Mouse (Mus musculus) myocyte (in vitro differentiated cells): ENCODE results near the gene Sf1.

Experiments used
- CEBPB ChIP-seq: IDR thresholded peaks from 2 replicates; pipeline ENCODE4 v1.6.1; 2011; ENCODE audit warnings: mild to moderate bottlenecking, moderate library complexity; ENCODE audit not compliant: poor library complexity, insufficient read depth, severe bottlenecking
- E2F4 ChIP-seq: IDR thresholded peaks from one replicate; pipeline ENCODE4 v1.6.1; 2011; ENCODE audit warnings: mild to moderate bottlenecking, control low read depth, moderate library complexity; ENCODE audit not compliant: insufficient read depth
- MAX ChIP-seq: IDR thresholded peaks from one replicate; pipeline ENCODE4 v1.6.1; 2011; ENCODE audit warnings: low read depth, mild to moderate bottlenecking, control low read depth
- MYOD1 ChIP-seq, 3 experiments: IDR thresholded peaks; one replicate each; pipeline ENCODE4 v1.6.1; 2011; ENCODE audit warnings: control low read depth in 2 of 3, low read depth in 2 of 3, mild to moderate bottlenecking in 2 of 3, moderate library complexity in 1 of 3; ENCODE audit not compliant: insufficient read length in 2 of 3, control insufficient read depth in 1 of 3
- MYOG ChIP-seq, 3 experiments: IDR thresholded peaks; one replicate each; pipeline ENCODE4 v1.6.1; 2011; ENCODE audit warnings: control low read depth in 2 of 3, low read depth in 2 of 3, mild to moderate bottlenecking in 2 of 3; ENCODE audit not compliant: insufficient read length in 2 of 3, control insufficient read depth in 1 of 3, insufficient read depth in 1 of 3
- POLR2A ChIP-seq: IDR thresholded peaks from one replicate; pipeline ENCODE4 v1.6.1; 2011; ENCODE audit warnings: low read depth, mild to moderate bottlenecking, control low read depth, moderate library complexity; ENCODE audit not compliant: insufficient read length
- POLR2AphosphoS2 ChIP-seq: IDR thresholded peaks from one replicate; pipeline ENCODE4 v1.6.1; 2011; ENCODE audit warnings: low read depth, control low read depth; ENCODE audit not compliant: insufficient read length
- REST ChIP-seq: IDR thresholded peaks from one replicate; pipeline ENCODE4 v1.6.1; 2011; ENCODE audit warnings: mild to moderate bottlenecking, control low read depth, moderate library complexity; ENCODE audit not compliant: insufficient read depth, insufficient read length
- SRF ChIP-seq: IDR thresholded peaks from one replicate; pipeline ENCODE4 v1.6.1; 2011; ENCODE audit warnings: low read depth; ENCODE audit not compliant: control insufficient read depth, insufficient read length
- TCF12 ChIP-seq: IDR thresholded peaks from one replicate; pipeline ENCODE4 v1.6.1; 2011; ENCODE audit warnings: mild to moderate bottlenecking, control low read depth; ENCODE audit not compliant: poor library complexity, insufficient read depth, severe bottlenecking
- USF1 ChIP-seq: IDR thresholded peaks from one replicate; pipeline ENCODE4 v1.6.1; 2011; ENCODE audit warnings: low read depth, mild to moderate bottlenecking, control low read depth, moderate library complexity

DNA sequence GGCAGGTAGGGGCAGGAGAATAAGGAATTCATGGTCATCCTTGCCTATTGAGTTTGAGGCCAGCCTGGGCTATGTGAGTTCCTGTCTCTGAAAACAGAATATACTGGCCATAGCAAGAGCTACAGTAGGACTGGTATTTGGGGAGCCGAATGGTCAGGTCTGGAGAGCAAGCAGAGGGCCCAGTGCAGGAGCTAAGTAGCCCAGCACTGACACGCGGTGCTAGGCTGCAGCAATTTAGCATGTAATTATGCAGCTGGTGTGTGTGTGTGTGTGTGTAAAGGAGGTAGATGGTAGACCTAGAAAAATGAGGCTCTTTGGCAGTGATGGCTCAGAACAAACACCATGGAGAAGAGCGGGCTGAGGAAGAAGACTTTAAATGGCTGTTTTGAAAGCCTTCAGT lies 15.9 kb upstream of the Sf1 start:
- no peak for TF ChIP-seq POLR2A
- no peak for TF ChIP-seq E2F4
- no peak for TF ChIP-seq USF1
- TF ChIP-seq MYOG (IDR thresholded peaks at IDR 0.05; ENCODE audit: control insufficient read depth in 1 of 3, insufficient read depth in 1 of 3, insufficient read length in 2 of 3, low read depth in 2 of 3), result no peak
- TF ChIP-seq SRF, result no peak
- no peak for TF ChIP-seq TCF12
- TF ChIP-seq CEBPB, result no peak
- TF ChIP-seq MYOD1 (IDR thresholded peaks at IDR 0.05; ENCODE audit: control insufficient read depth in 1 of 3, insufficient read length in 2 of 3, low read depth in 2 of 3), result no peak
- no peak for TF ChIP-seq POLR2AphosphoS2
- no peak for TF ChIP-seq REST
- TF ChIP-seq MAX, result no peak
